Mouse (Mus musculus) B cell, adult 62 days (primary cell): ENCODE results near the gene Gmcl1. TPM values are rescaled to one million over a fixed set of nuclear protein-coding genes. Genes with fewer than 3 reads are reported as not detected.

Experiments used
- total RNA-seq: library from RNA; stranded (reverse); gene quantifications from 4 replicates; pipeline ENCODE4 v1.2.4, GENCODE M21; 2023

The Gmcl1 gene
- total RNA-seq, result 26.9 to 30.9 TPM (median 30.6 TPM) in 4 replicates

GRCm38 (mm10) chr6:86733183-86733876 lies at the start of gene Gmcl1:
Gene Gmcl1, minus strand, starts transcription at chr6:86733383.

GRCm38 (mm10) chr6:86683872-86684654 lies 49.1 kb downstream of the Gmcl1 start, which contains the start of gene Snrnp27:
Gene Snrnp27, minus strand, starts transcription at chr6:86684522.

GRCm38 (mm10) chr6:86668580-86669239 lies 64.5 kb downstream of the Gmcl1 start, which contains the start of gene Mxd1:
Gene Mxd1, minus strand, starts transcription at chr6:86669161.

Other genes starting within 250 kb of the Gmcl1 start
- gene Pcbp1, start 207.1 kb downstream of the Gmcl1 start, total RNA-seq, result 197 to 202 TPM (median 201 TPM) in 4 replicates
- gene Asprv1, start 105.2 kb downstream of the Gmcl1 start, total RNA-seq, result not detected in 4 replicates
- 18.2 to 26.1 TPM (median 21.1 TPM) in 4 replicates for gene Mxd1, start 64.2 kb downstream of the Gmcl1 start, total RNA-seq
- gene Snrnp27, start 48.9 kb downstream of the Gmcl1 start, total RNA-seq, result 29.8 to 41.1 TPM (median 40.6 TPM) in 4 replicates
- gene Anxa4, start 60.2 kb upstream of the Gmcl1 start, total RNA-seq, result 8.3 to 10.4 TPM (median 9.0 TPM) in 4 replicates
- 72.8 to 93.4 TPM (median 82.7 TPM) in 4 replicates for gene Aak1, start 116.1 kb upstream of the Gmcl1 start, total RNA-seq